Comparison of ENCODE assay signal across 19 mouse cellular contexts in the genomic region with DNA sequence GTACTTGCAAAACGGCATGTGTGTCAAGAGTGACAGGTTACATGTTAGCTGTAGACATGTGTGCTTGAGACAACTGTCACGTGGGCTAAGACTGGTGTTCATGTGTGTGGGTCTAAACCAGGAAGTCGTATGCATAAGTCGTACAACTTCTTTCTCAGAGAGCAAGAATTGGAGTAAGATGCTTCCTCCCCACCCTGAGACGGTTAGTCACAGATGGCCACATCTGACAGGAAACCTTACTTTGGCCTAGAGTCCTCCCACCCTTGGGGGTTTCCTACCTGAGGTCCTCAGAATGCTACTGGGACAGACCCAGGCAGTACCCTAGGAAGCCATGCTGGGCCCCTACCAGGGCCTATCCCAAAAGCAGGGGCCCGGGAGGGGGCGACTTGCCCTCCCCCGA. TPM values are rescaled to one million over a fixed set of nuclear protein-coding genes. Genes with fewer than 3 reads are reported as not detected.
DNase-seq lines count a peak whose midpoint lies in the region; ATAC-seq and TF ChIP-seq lines count a peak whose summit lies in the region.
"Had no signal": no experiment of that assay in that cellular context is flagged by ENCODE, and none has a peak within 500 bp of the region (broad histone marks: within the 10 kb centered on the region; RNA-seq: fewer than 3 reads in every experiment).

No protein-coding gene starts in this region.

- no peak overlapping the region for H3K4me3 ChIP-seq in layer of hippocampus, adult 2 months
- H3K4me3 ChIP-seq: embryonic facial prominence, embryonic 12.5 days; forebrain, embryonic 12.5 days; heart, adult 2 months; heart, embryonic 15.5 days; hindbrain, embryonic 13.5 days had no signal

- ATAC-seq in neutrophil, adult 5-6 weeks (ENCODE audit: extremely low read depth, insufficient number of reproducible peaks, low FRiP score, poor library complexity, severe bottlenecking) = peak; percentile 40
- ATAC-seq: forebrain, embryonic 16.5 days; hindbrain, postnatal 0 days had no signal

- no peak for DNase-seq in layer of hippocampus, adult 2 months (ENCODE audit: low spot score in 2 of 2)
- DNase-seq in layer of hippocampus, postnatal 14 days (ENCODE audit: low spot score in 2 of 2) = no peak
- DNase-seq in 416B (ENCODE audit: low read depth) (peak; percentile 22), A20 (ENCODE audit: low read depth, low spot score) (peak; percentile 48)
- DNase-seq in right cerebral cortex, postnatal 25 days = no peak
- no peak for DNase-seq in thymus, postnatal 14 days
- DNase-seq: adrenal gland, adult 2 months; adrenal gland, postnatal 25 days; cerebellum, adult 11 months; gastrocnemius, postnatal 14 days; heart, adult 2 months; heart, postnatal 14 days had no signal

- no peak for TF ChIP-seq CTCF in layer of hippocampus, adult 2 months (conservative IDR thresholded peaks at IDR 0.05)

- peak overlapping the region; percentile 36; the same call in 1 of the 2 replicates for H3K27ac ChIP-seq in layer of hippocampus, adult 2 months
- H3K27ac ChIP-seq: embryonic facial prominence, embryonic 12.5 days; forebrain, embryonic 12.5 days; heart, adult 2 months; heart, embryonic 15.5 days; hindbrain, embryonic 13.5 days; hindbrain, postnatal 0 days had no signal

RNA-seq across cellular contexts. Expression of a gene that starts 10.2 kb away (rescaled TPM):
- 1,000 to 10,000 TPM; 1,009 to 1,066 TPM for total RNA-seq in layer of hippocampus, adult 2 months (2021)
- 100 to 1,000 TPM; 818 to 860 TPM for total RNA-seq in layer of hippocampus, postnatal 14 days (2021)
- 2.7 and 2.9 TPM in 2 replicates for total RNA-seq in neutrophil, adult 5-6 weeks (2017)

Comparison
In these comparisons a context has a peak if more than half of its experiments do, and no peak if none do; other contexts are left out.
1. DNase-seq: peak in 416B (single experiment) and A20 (single experiment); none in layer of hippocampus, adult 2 months (0 of 2), layer of hippocampus, postnatal 14 days (0 of 2), right cerebral cortex, postnatal 25 days (single experiment) and thymus, postnatal 14 days (single experiment).
2. RNA of a gene that starts 10.2 kb away (total RNA-seq): 1,009 to 1,066 TPM in layer of hippocampus, adult 2 months and 818 to 860 TPM in layer of hippocampus, postnatal 14 days; 2.7 to 2.9 TPM in neutrophil, adult 5-6 weeks; every median in the first group is over 100 times any median in the second.